Mouse (Mus musculus) retina, adult 2 months (tissue): ENCODE data around the gene Btbd35f14.
"Not testable (repeated sequence)": the region's sequence is repeated elsewhere in the genome, so short reads cannot be mapped to it uniquely, and the experiment has no call there.

ENCODE experiments used
- DNase-seq: peaks from one replicate; pipeline ENCODE4 v3.0.0-alpha.2; 2012; ENCODE audit warnings: low read depth, low spot score

The Btbd35f14 gene

GRCm38 (mm10) chrX:33702249-33702648 is at the start of gene Btbd35f14:
Btbd35f14 (minus strand) TSS chrX:33702349.
- not testable (repeated sequence) for DNase-seq

- DNase-seq, result not testable (repeated sequence)
Measured at GRCm38 (mm10) chrX:33656872-33657271, 45.3 kb downstream of the Btbd35f14 start, which contains the start of gene Btbd35f13. Btbd35f13 (plus strand) TSS chrX:33657172.
